Mouse (Mus musculus) lung, embryonic 15.5 days (tissue): ENCODE data around the gene Rad18. TPM values are rescaled to one million over a fixed set of nuclear protein-coding genes. Genes with fewer than 3 reads are reported as not detected.

Experiments
- ATAC-seq: fragments of 200-750 bp; cut with Nextera tagmentation; 2 replicates; pipeline ENCODE4 v1.8.0; 2017; ENCODE audit warnings: moderate number of reproducible peaks, borderline replicate concordance; ENCODE audit not compliant: low FRiP score, low TSS enrichment; ENCODE audit errors: extremely low read depth
- H3K27ac ChIP-seq: fragments of 300-500 bp; sonication (generic); 2 replicates; pipeline ENCODE4 v1.5.1; 2015; ENCODE audit warnings: moderate library complexity, mild to moderate bottlenecking, inconsistent platforms
- H3K27me3 ChIP-seq: fragments of 300-500 bp; sonication (generic); 2 replicates; pipeline ENCODE4 v1.6.1; 2015; ENCODE audit warnings: inconsistent platforms
- H3K36me3 ChIP-seq: fragments of 300-500 bp; sonication (generic); 2 replicates; pipeline ENCODE4 v1.6.1; 2015; ENCODE audit warnings: inconsistent platforms
- H3K4me1 ChIP-seq: fragments of 300-500 bp; sonication (generic); 2 replicates; pipeline ENCODE4 v1.6.1; 2015; ENCODE audit warnings: inconsistent platforms
- H3K4me2 ChIP-seq: fragments of 300-500 bp; sonication (generic); 2 replicates; pipeline ENCODE4 v1.6.1; 2015; ENCODE audit warnings: inconsistent platforms, mild to moderate bottlenecking, moderate library complexity
- H3K4me3 ChIP-seq: fragments of 300-500 bp; sonication (generic); 2 replicates; pipeline ENCODE4 v1.5.1; 2015; ENCODE audit warnings: mild to moderate bottlenecking, inconsistent platforms
- H3K9ac ChIP-seq: fragments of 300-500 bp; sonication (generic); 2 replicates; pipeline ENCODE4 v1.6.1; 2015; ENCODE audit warnings: inconsistent platforms
- H3K9me3 ChIP-seq: fragments of 300-500 bp; sonication (generic); 2 replicates; pipeline ENCODE4 v1.6.1; 2016; ENCODE audit warnings: inconsistent platforms
- WGBS: fragments of 180-500 bp; shearing (Covaris S2); methylation state at CpG from one replicate; pipeline ENCODE4 v1.1.7; 2015; 5-methylcytosine and 5-hydroxymethylcytosine counted together
- polyA plus RNA-seq: library from polyadenylated mRNA; unstranded; fragments of >200 nt; fragmentation: Nextera tagmentation; extraction: Ambion mirVana; gene quantifications from 2 replicates; pipeline ENCODE4 v1.2.1, GENCODE M21; 2015

Gene Rad18
- 47.4 and 48.4 TPM in 2 replicates for polyA plus RNA-seq

DNA sequence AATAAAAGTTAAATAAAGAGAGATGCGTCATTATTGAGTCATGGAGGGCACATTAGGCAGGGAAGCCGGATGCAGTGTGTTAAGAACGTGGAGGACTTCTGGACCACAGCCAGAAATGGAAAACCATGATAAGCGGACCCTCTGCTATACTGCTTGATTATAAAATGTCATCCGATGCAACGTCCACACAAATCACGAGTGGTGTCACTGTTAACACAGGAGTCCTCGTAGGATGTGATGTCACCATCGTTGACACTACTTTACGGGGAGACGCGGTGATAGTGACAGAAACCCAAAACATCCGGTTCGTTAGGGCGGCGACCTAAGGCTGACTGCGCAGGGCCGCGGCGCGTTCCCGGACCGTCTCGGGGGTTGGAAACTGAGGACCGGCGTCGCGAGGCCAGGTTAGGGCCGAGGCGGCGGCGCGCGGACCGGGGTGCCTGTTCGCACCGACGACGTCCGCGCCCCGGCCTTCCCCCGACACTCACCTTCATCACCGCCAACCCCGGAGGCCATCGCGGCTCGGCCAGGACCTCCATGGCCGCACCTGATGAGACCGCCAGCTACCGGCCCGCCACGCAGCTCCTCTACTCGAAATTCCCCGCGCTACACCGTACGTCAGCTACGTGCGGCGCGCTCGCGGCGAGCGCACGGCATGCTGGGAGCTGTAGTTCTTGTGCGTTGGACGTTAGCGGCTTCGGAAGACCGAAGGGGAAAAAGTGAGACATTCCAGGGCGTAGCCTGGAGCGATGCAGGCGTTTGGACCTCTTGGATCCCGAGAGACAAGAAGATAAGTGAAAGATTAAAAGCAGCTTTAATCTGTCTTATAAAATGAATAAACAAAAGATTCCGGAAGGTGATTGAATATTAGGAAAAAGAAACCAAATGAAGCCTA, at the start of gene Rad18:
Rad18 (minus strand) TSS at position 631 of the 895 bp plus-strand sequence.
- H3K36me3 ChIP-seq, result peaks cover 12% of the 10 kb centered on the region
- no peaks in the 10 kb centered on the region for H3K27me3 ChIP-seq
- peak within 1 kb of the TSS; percentile 66 for H3K4me3 ChIP-seq
- WGBS, result under 1% methylated on average over 77 of the region's 77 CpGs
- H3K9me3 ChIP-seq, result no peaks in the 10 kb centered on the region
- peak within 1 kb of the TSS; percentile 62 for H3K9ac ChIP-seq
- H3K27ac ChIP-seq, result peak within 1 kb of the TSS; percentile 80
- H3K4me2 ChIP-seq, result peak within 1 kb of the TSS; percentile 72
- ATAC-seq, result peak; percentile 94
- peaks cover 10% of the 10 kb centered on the region for H3K4me1 ChIP-seq

DNA sequence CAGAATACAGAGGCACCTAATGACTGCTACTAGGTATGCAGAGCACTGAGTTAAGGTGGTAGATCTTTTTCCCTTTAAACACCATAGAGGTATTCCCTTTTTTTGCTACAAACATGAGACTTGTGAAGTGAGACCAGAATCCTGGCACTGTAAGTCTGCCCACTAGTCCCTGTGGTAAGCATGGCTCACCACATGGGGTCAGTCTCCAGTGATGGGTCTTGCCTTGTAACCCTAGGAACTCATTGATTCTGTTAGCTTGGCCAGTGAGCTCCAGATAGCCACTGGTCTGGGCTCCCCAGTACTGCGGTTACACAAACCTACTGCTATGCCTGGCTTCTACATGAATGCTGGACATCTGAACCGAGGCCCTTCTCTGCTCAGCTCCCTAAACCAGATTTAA, 45.8 kb upstream of the Rad18 start:
- H3K9ac ChIP-seq, result no peak overlapping the region
- H3K27ac ChIP-seq, result no peak overlapping the region
- WGBS, result 77% methylated on average over 2 of the region's 2 CpGs
- no peaks in the 10 kb centered on the region for H3K4me1 ChIP-seq
- H3K36me3 ChIP-seq, result no peaks in the 10 kb centered on the region
- H3K4me2 ChIP-seq, result no peak overlapping the region
- no peak for ATAC-seq
- no peaks in the 10 kb centered on the region for H3K9me3 ChIP-seq
- H3K27me3 ChIP-seq, result no peaks in the 10 kb centered on the region
- H3K4me3 ChIP-seq, result no peak overlapping the region

DNA sequence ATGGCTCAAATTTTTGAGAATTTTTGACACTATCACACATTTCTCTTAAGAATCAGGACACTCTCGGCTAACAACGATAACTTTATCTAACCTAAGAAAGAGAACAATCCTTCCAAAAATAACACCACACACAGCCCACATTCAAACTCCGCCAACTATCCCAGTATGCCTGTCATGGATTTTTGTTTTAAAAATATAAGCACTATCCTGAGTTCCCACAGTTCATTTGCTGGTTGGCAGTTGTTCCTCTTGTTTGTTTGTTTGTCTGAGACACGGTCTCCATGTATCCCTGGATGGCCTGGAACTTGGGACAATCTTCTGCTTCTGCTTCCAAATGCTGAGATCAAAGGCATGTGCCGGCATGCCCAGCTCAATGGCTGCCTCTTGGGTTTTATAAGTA, 45.3 kb upstream of the Rad18 start:
- WGBS, result 70% methylated on average over 5 of the region's 5 CpGs
- H3K4me3 ChIP-seq, result no peak overlapping the region
- no peaks in the 10 kb centered on the region for H3K36me3 ChIP-seq
- no peaks in the 10 kb centered on the region for H3K4me1 ChIP-seq
- no peak for ATAC-seq
- H3K27ac ChIP-seq, result no peak overlapping the region
- H3K9me3 ChIP-seq, result no peaks in the 10 kb centered on the region
- H3K4me2 ChIP-seq, result no peak overlapping the region
- H3K9ac ChIP-seq, result no peak overlapping the region
- no peaks in the 10 kb centered on the region for H3K27me3 ChIP-seq

DNA sequence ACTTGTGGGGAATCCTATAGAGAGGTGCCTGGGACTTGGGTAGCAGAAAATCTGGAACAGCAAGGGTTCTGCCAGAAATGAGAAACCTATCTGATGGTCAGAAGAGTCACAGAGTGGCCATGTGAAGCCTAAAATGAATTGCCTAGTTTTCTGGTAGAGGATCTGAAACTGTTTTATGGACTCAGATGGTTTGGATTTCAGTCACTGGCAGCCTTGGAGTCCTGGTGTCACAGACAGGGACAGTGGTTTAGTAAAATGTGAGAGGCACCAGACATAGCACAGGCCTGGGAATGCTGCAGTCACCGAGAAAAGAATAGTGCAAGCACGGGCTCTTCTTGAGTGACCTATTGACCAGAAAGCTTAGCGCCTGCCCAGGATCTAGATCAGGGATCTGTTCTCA, 43.1 kb upstream of the Rad18 start:
- H3K27me3 ChIP-seq, result no peaks in the 10 kb centered on the region
- no peaks in the 10 kb centered on the region for H3K4me1 ChIP-seq
- 86% methylated on average over 3 of the region's 3 CpGs for WGBS
- H3K9me3 ChIP-seq, result no peaks in the 10 kb centered on the region
- H3K4me2 ChIP-seq, result no peak overlapping the region
- no peak for ATAC-seq
- H3K9ac ChIP-seq, result no peak overlapping the region
- no peaks in the 10 kb centered on the region for H3K36me3 ChIP-seq
- H3K4me3 ChIP-seq, result no peak overlapping the region
- no peak overlapping the region for H3K27ac ChIP-seq

DNA sequence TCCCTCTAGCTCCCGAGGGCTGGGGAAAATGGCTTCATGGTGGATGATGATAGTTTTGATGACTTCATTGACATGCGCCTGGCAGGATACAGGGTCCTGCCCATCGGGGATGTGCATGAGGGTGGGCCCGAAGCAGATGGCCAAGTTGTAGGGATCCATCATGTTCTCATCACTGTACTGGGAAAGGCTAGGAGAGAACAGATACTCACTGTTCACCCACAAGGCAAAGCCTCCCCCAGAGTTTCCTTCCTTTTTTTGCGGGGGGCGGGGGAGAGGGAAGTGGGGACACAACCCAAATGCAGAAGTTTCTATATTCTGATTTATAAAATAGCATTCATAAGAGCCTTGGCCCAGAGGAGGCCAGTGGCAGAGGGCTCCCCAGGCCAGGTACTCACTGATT, 42.4 kb upstream of the Rad18 start:
- no peak overlapping the region for H3K4me2 ChIP-seq
- H3K27ac ChIP-seq, result no peak overlapping the region
- no peaks in the 10 kb centered on the region for H3K4me1 ChIP-seq
- 92% methylated on average over 6 of the region's 6 CpGs for WGBS
- no peak overlapping the region for H3K4me3 ChIP-seq
- no peaks in the 10 kb centered on the region for H3K36me3 ChIP-seq
- H3K9ac ChIP-seq, result no peak overlapping the region
- ATAC-seq, result no peak
- no peaks in the 10 kb centered on the region for H3K27me3 ChIP-seq
- no peaks in the 10 kb centered on the region for H3K9me3 ChIP-seq

DNA sequence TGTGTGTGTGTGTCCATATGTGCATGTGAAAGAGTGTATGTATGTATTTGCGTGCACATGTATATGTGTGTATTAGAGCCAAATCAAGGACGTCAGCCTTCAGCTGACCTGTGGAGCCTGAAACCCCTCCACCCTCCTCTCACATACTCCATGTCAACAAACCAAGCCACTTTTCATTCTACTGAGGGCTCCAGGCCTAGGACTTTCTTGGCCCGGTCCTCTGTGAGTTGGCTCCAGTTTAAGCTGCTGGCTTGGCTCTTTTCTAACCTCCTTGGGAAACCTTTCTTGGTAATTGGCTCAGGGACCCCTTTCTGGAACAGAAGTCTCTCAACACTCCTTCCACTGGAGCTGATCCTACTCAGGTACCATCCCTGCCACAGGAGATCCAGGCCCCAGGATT, 40.0 kb upstream of the Rad18 start:
- WGBS, result 68% methylated on average over 3 of the region's 3 CpGs
- Histone ChIP-seq H3K4me2 (no peak overlapping the region), H3K4me3 (no peak overlapping the region), H3K9ac (no peak overlapping the region), H3K27ac (no peak overlapping the region), H3K4me1 (no peaks in the 10 kb centered on the region), H3K36me3 (no peaks in the 10 kb centered on the region), H3K9me3 (no peaks in the 10 kb centered on the region), H3K27me3 (no peaks in the 10 kb centered on the region)
- no peak for ATAC-seq

DNA sequence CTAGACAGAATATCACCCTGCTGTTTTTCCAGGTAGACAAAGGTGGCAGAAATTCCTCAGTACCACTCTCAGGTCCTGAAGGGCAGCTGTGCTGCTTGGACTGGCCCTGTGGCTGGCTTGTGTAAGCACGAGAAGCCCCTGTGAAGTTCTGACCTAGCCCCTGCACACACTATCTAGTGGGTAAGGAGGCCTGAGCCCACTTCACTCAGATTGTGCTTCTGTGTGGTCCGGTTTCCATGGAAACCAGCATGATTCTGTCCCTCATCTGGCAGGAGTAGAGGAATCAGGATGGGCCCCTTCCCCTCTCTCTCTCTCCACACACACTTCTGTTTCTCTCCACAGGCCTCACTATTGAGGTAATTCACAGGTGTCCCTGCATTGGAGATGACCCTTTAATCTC, 38.6 kb upstream of the Rad18 start:
- H3K9me3 ChIP-seq, result no peaks in the 10 kb centered on the region

DNA sequence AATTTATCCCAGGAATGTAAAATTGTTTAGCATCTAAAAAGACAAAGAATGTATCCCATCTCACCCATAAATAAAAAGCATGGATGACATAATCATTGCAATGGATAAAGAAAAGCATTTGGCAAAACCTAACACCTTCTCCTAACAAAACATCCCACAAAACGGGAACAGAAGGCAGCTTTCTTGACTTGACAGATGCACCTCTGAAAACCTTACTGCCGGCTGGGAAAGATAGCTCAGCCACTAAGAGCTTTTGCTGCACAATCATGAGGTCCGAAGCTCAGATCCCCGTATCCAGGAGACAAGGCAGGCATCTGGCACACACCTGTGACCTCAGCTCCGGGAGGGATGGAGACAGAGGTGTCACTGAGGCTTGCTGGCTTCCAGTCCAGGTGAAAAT, 37.5 kb upstream of the Rad18 start:
- Histone ChIP-seq H3K4me1 (peaks cover 6% of the 10 kb centered on the region), H3K4me2 (no peak overlapping the region), H3K36me3 (no peaks in the 10 kb centered on the region), H3K9ac (no peak overlapping the region), H3K27me3 (no peaks in the 10 kb centered on the region), H3K27ac (no peak overlapping the region), H3K9me3 (no peaks in the 10 kb centered on the region), H3K4me3 (no peak overlapping the region)
- 63% methylated on average over 5 of the region's 5 CpGs for WGBS
- no peak for ATAC-seq

More for the DNA sequence above, 38.6 kb upstream of the Rad18 start:
- Histone ChIP-seq H3K27me3 (no peaks in the 10 kb centered on the region), H3K4me3 (no peak overlapping the region), H3K4me1 (no peaks in the 10 kb centered on the region), H3K27ac (no peak overlapping the region), H3K36me3 (no peaks in the 10 kb centered on the region), H3K9ac (no peak overlapping the region), H3K4me2 (no peak overlapping the region)
- 65% methylated on average over 2 of the region's 2 CpGs for WGBS
- no peak for ATAC-seq

DNA sequence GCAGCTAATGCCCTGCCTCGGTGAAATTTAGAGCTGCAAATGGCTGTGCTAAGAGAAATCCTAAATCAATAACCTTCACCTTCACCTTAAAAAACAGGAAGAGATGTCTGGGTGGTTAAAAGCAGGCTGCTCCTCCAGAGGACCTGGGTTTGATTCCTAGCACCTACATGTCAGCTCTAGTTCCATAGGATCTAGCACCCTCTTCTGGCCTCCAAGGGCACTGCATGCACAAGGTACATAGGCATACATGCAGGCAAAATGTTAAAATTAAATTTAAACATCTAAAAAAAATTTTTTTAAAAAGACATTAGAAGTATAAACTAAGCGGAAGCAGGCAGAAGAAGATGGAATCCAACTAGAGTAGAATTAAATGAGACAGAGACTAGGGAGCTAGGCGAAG, 35.9 kb upstream of the Rad18 start:
- Histone ChIP-seq H3K9ac (no peak overlapping the region), H3K9me3 (no peaks in the 10 kb centered on the region), H3K4me1 (peaks cover 14% of the 10 kb centered on the region), H3K4me2 (no peak overlapping the region), H3K27me3 (no peaks in the 10 kb centered on the region), H3K4me3 (no peak overlapping the region), H3K27ac (no peak overlapping the region), H3K36me3 (no peaks in the 10 kb centered on the region)
- WGBS, result 93% methylated on average over 3 of the region's 3 CpGs
- no peak for ATAC-seq

DNA sequence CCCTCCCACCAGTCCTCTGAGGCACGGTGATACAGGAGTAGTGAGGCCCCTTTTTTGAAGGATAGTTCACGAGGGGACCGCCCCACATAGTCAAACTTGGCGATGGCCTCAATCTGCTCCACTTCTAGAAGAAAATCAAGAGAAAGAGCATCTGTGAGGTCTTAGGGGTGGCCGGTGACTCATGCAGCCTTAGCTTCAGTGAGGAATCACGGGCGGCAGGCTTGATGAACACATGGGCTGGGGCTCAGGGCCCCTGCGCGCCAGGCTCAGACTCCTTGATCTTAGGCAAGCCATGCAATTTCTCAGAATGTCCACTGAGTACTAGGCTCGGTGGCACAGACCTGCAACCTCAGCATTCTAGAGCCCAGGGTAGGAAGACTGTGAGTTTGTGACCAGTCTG, 34.9 kb upstream of the Rad18 start:
- Histone ChIP-seq H3K4me2 (no peak overlapping the region), H3K36me3 (no peaks in the 10 kb centered on the region), H3K9ac (no peak overlapping the region), H3K27me3 (no peaks in the 10 kb centered on the region), H3K27ac (no peak overlapping the region), H3K9me3 (no peaks in the 10 kb centered on the region), H3K4me1 (peaks cover 14% of the 10 kb centered on the region), H3K4me3 (no peak overlapping the region)
- 90% methylated on average over 10 of the region's 10 CpGs for WGBS
- no peak for ATAC-seq

DNA sequence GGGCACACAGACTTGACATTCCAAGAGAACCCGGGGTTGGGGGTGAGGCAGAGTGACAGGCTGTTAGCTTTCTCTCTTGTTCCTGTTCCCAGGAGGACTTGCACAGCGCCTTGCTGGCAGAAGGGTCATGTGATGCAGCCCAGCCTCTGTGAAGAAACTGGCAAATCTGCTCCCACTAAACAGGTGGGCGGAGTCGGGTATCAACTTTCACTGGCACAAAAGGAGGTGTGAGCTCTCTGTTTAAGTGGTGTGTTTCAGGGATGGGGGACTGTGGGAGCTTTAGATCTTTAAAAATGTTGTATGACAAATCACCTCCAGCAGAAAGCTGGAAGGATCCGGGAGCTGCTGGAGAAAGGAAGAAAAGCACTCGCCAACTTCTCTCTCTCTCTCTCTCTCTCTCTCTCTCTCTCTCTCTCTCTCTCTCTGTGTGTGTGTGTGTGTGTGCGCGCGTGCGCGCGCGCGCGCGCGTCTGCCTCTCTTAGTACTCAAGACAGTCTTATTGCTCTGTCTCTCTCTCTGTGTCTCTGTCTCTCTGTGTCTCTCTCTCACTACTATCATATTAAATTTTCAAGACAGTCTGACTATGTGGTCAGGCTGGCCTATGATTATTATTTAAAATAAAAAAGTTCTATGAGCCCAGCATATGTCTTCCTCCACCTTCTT, 32.4 kb upstream of the Rad18 start:
- H3K27ac ChIP-seq, result peak overlapping the region; percentile 66
- no peak overlapping the region for H3K9ac ChIP-seq
- H3K36me3 ChIP-seq, result no peaks in the 10 kb centered on the region
- H3K27me3 ChIP-seq, result no peaks in the 10 kb centered on the region
- ATAC-seq, result peak; percentile 89
- no peaks in the 10 kb centered on the region for H3K9me3 ChIP-seq
- H3K4me1 ChIP-seq, result peaks cover 14% of the 10 kb centered on the region
- peak overlapping the region; percentile 33 for H3K4me3 ChIP-seq
- H3K4me2 ChIP-seq, result peak overlapping the region; percentile 46
- WGBS, result under 1% methylated on average over 16 of the region's 17 CpGs

DNA sequence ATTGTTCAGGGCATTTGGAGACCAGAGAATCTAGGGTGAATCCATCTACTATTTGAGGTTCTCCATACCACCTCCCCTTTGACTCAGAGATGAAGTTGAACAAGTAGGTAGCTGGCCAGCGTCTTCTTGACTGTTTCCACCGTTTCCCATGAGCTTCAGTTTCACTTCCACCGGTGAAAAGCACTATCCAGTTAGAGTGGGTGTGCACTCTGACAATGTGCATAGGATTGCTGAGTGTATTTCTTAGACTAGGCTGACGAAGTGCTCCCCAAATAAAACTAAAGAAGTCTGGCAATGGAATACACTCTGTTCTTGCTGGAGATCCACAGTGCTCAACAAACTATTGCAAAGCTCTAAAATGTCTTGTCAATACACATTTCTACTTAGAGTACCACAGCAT, 29.0 kb upstream of the Rad18 start:
- Histone ChIP-seq H3K9ac (no peak overlapping the region), H3K4me2 (no peak overlapping the region), H3K36me3 (no peaks in the 10 kb centered on the region), H3K9me3 (no peaks in the 10 kb centered on the region), H3K4me3 (no peak overlapping the region), H3K4me1 (peaks cover 14% of the 10 kb centered on the region), H3K27me3 (no peaks in the 10 kb centered on the region), H3K27ac (no peak overlapping the region)
- 87% methylated on average over 4 of the region's 4 CpGs for WGBS
- ATAC-seq, result no peak
